Mouse (Mus musculus): Measurements from ENCODE around the gene Gm5741. TPM values are rescaled to one million over a fixed set of nuclear protein-coding genes. Genes with fewer than 3 reads are reported as not detected.

Gene Gm5741
- total and polyA plus RNA-seq, 2 experiments from 2014 or later = 3.0 TPM; not detected in 1

DNA sequence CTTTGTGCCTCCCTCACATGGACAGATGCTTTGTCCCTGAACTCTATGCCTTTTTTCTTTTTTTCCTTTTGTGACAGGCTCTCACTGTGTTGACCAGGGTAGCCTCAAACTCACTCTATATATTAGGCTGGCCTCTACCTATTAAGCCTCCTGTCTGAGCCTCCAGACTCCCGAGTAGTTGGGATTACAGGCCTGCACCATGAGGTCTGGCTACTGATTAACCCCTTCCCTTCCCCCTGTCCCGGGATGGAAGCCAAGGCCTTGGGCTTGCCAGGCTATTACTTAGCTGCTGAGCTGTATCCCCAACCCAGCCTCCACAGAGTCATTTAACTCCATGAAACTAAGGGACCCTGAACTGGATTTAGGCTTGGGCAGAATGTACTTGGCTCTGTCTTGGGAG, 2.6 kb downstream of the Gm5741 start:
- no peak overlapping the region for H3K27ac ChIP-seq (ENCODE audit: low read depth, low read length)
- H3K27me3 ChIP-seq (ENCODE audit: insufficient read depth, low read length) = no peaks in the 10 kb centered on the region
- DNase-seq = no peak
- WGBS = 39% methylated on average over 2 of the region's 2 CpGs
- H3K36me3 ChIP-seq (ENCODE audit: insufficient read depth) = peaks cover 40% of the 10 kb centered on the region
- H3K4me2 ChIP-seq (ENCODE audit: low read depth) = no peak overlapping the region
- H3K9me3 ChIP-seq (ENCODE audit: low read length) = no peaks in the 10 kb centered on the region
- ATAC-seq = no peak
- H3K4me1 ChIP-seq (ENCODE audit: insufficient read depth) = peaks cover 6% of the 10 kb centered on the region
- no peak overlapping the region for H3K9ac ChIP-seq
- no peak overlapping the region for H3K4me3 ChIP-seq (ENCODE audit: low read depth, low read length)
- TF ChIP-seq CTCF (IDR thresholded peaks at IDR 0.05; ENCODE audit: low read depth) = no peak

- no peaks in the 10 kb centered on the region for H3K9me3 ChIP-seq (ENCODE audit: low read length)
- H3K27me3 ChIP-seq (ENCODE audit: insufficient read depth, low read length) = no peaks in the 10 kb centered on the region
- no peak for TF ChIP-seq CTCF (IDR thresholded peaks at IDR 0.05; ENCODE audit: low read depth)
- no peak for DNase-seq
- no peak overlapping the region for H3K9ac ChIP-seq
- no peak overlapping the region for H3K27ac ChIP-seq (ENCODE audit: low read depth, low read length)
- H3K4me3 ChIP-seq (ENCODE audit: low read depth, low read length) = no peak overlapping the region
- H3K4me1 ChIP-seq (ENCODE audit: insufficient read depth) = peaks cover 6% of the 10 kb centered on the region
- no peak overlapping the region for H3K4me2 ChIP-seq (ENCODE audit: low read depth)
- peaks cover 26% of the 10 kb centered on the region for H3K36me3 ChIP-seq (ENCODE audit: insufficient read depth)
- 98% methylated on average over 4 of the region's 4 CpGs for WGBS
- no peak for ATAC-seq
Observed at GRCm38 (mm10) chr8:85062603-85063002, 5.2 kb downstream of the Gm5741 start.

- Histone ChIP-seq H3K36me3 (ENCODE audit: insufficient read depth) (peaks cover 21% of the 10 kb centered on the region), H3K27me3 (ENCODE audit: insufficient read depth, low read length) (no peaks in the 10 kb centered on the region), H3K4me2 (ENCODE audit: low read depth) (peak within 1 kb of the TSS; percentile 83), H3K9me3 (ENCODE audit: low read length) (no peaks in the 10 kb centered on the region), H3K4me1 (ENCODE audit: insufficient read depth) (peaks cover 6% of the 10 kb centered on the region), H3K9ac (peak within 1 kb of the TSS; percentile 78), H3K4me3 (ENCODE audit: low read depth, low read length) (peak within 1 kb of the TSS; percentile 70), H3K27ac (ENCODE audit: low read depth, low read length) (peak within 1 kb of the TSS; percentile 76)
- WGBS = 2% methylated on average over 52 of the region's 53 CpGs
- ATAC-seq = peak; percentile 97
- DNase-seq = peak; percentile 97
- TF ChIP-seq CTCF (IDR thresholded peaks at IDR 0.05; ENCODE audit: low read depth) = 0 out of 2 replicates have a peak, but pooled peaks have one; percentile 8
Observed at GRCm38 (mm10) chr8:85059879-85060616, 7.7 kb downstream of the Gm5741 start, which contains the start of gene Fbxw9. Gene Fbxw9, plus strand, starts transcription at chr8:85060055.

GRCm38 (mm10) chr8:85057367-85057766, 10.4 kb downstream of the Gm5741 start:
- Histone ChIP-seq H3K27me3 (ENCODE audit: insufficient read depth, low read length) (no peaks in the 10 kb centered on the region), H3K4me2 (ENCODE audit: low read depth) (no peak overlapping the region), H3K36me3 (ENCODE audit: insufficient read depth) (peaks cover 41% of the 10 kb centered on the region), H3K9ac (no peak overlapping the region), H3K4me3 (ENCODE audit: low read depth, low read length) (no peak overlapping the region), H3K27ac (ENCODE audit: low read depth, low read length) (no peak overlapping the region), H3K4me1 (ENCODE audit: insufficient read depth) (peaks cover 6% of the 10 kb centered on the region), H3K9me3 (ENCODE audit: low read length) (no peaks in the 10 kb centered on the region)
- WGBS = 83% methylated on average over 7 of the region's 7 CpGs
- ATAC-seq (no peak), DNase-seq (no peak)
- no peak for TF ChIP-seq CTCF (IDR thresholded peaks at IDR 0.05; ENCODE audit: low read depth)

- WGBS = 89% methylated on average over 6 of the region's 6 CpGs
- TF ChIP-seq CTCF (IDR thresholded peaks at IDR 0.05; ENCODE audit: low read depth) = no peak
- Histone ChIP-seq H3K4me2 (ENCODE audit: low read depth) (no peak overlapping the region), H3K27me3 (ENCODE audit: insufficient read depth, low read length) (no peaks in the 10 kb centered on the region), H3K4me3 (ENCODE audit: low read depth, low read length) (no peak overlapping the region), H3K9ac (no peak overlapping the region), H3K4me1 (ENCODE audit: insufficient read depth) (0 out of 2 replicates have a peak, but pooled peaks cover 2% of the 10 kb centered on the region), H3K36me3 (ENCODE audit: insufficient read depth) (peaks cover 63% of the 10 kb centered on the region), H3K27ac (ENCODE audit: low read depth, low read length) (no peak overlapping the region), H3K9me3 (ENCODE audit: low read length) (no peaks in the 10 kb centered on the region)
- no peak for ATAC-seq
- DNase-seq = no peak
Observed at GRCm38 (mm10) chr8:85043619-85044018, 24.2 kb downstream of the Gm5741 start.

- H3K4me2 ChIP-seq (ENCODE audit: low read depth) = peak overlapping the region; percentile 97
- H3K27ac ChIP-seq (ENCODE audit: low read depth, low read length) = peak overlapping the region; percentile 96
- no peak for TF ChIP-seq CTCF (IDR thresholded peaks at IDR 0.05; ENCODE audit: low read depth)
Observed at GRCm38 (mm10) chr8:85037681-85038531, 29.9 kb downstream of the Gm5741 start.

DNA sequence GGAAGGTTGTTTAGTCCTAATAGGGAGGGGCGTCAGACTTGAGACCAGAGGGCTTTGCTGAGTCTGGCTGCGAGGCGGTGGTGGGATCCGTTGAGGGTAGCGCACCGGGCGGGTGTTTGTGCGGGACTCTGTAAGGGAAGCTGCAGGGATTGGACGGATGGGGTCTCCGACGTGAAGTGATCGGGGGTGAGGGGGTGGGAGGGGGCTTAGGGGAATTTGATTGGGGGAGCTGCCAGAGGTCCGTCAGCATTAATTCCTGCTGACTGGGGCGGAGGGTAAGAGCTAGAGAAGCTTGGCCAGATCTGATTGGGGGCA, 30.5 kb downstream of the Gm5741 start:
- peak; percentile 64 for ATAC-seq

More at GRCm38 (mm10) chr8:85037681-85038531, 29.9 kb downstream of the Gm5741 start:
- H3K9me3 ChIP-seq (ENCODE audit: low read length) = no peaks in the 10 kb centered on the region
- H3K9ac ChIP-seq = peak overlapping the region; percentile 68
- 2% methylated on average over 57 of the region's 57 CpGs for WGBS
- H3K36me3 ChIP-seq (ENCODE audit: insufficient read depth) = peaks cover 23% of the 10 kb centered on the region
- peak; percentile 52 for DNase-seq
- H3K4me3 ChIP-seq (ENCODE audit: low read depth, low read length) = peak overlapping the region; percentile 64
- peak; percentile 18 for ATAC-seq
- H3K4me1 ChIP-seq (ENCODE audit: insufficient read depth) = 0 out of 2 replicates have a peak, but pooled peaks cover 18% of the 10 kb centered on the region
- no peaks in the 10 kb centered on the region for H3K27me3 ChIP-seq (ENCODE audit: insufficient read depth, low read length)

More for the DNA sequence above, 30.5 kb downstream of the Gm5741 start:
- no peak for TF ChIP-seq CTCF (IDR thresholded peaks at IDR 0.05; ENCODE audit: low read depth)
- no peak for DNase-seq
- 0 out of 2 replicates have a peak, but pooled peaks cover 18% of the 10 kb centered on the region for H3K4me1 ChIP-seq (ENCODE audit: insufficient read depth)
- H3K27me3 ChIP-seq (ENCODE audit: insufficient read depth, low read length) = no peaks in the 10 kb centered on the region
- H3K36me3 ChIP-seq (ENCODE audit: insufficient read depth) = peaks cover 29% of the 10 kb centered on the region
- peak overlapping the region; percentile 96 for H3K27ac ChIP-seq (ENCODE audit: low read depth, low read length)
- 0% methylated on average over 14 of the region's 14 CpGs for WGBS
- H3K9me3 ChIP-seq (ENCODE audit: low read length) = no peaks in the 10 kb centered on the region
- peak overlapping the region; percentile 97 for H3K4me2 ChIP-seq (ENCODE audit: low read depth)
- H3K4me3 ChIP-seq (ENCODE audit: low read depth, low read length) = peak overlapping the region; percentile 64
- peak overlapping the region; percentile 68 for H3K9ac ChIP-seq
